Mouse (Mus musculus) intestine, postnatal 0 days (tissue): ENCODE results near the gene Rsph1. TPM values are rescaled to one million over a fixed set of nuclear protein-coding genes. Genes with fewer than 3 reads are reported as not detected.
A peak's percentile ranks its signal among the peaks of the same experiment; 100 is the strongest.
"Not testable (repeated sequence)": the region's sequence is repeated elsewhere in the genome, so short reads cannot be mapped to it uniquely, and the experiment has no call there.

ENCODE experiments used
- ATAC-seq: fragments of 200-750 bp; cut with Nextera tagmentation; 2 replicates; pipeline ENCODE4 v1.8.0; 2017; ENCODE audit warnings: mild to moderate bottlenecking, moderate TSS enrichment, moderate library complexity
- H3K27ac ChIP-seq: fragments of 300-500 bp; sonication (generic); 2 replicates; pipeline ENCODE4 v1.5.1; 2014; ENCODE audit warnings: mild to moderate bottlenecking, low read depth, low read length, moderate library complexity
- H3K27me3 ChIP-seq: fragments of 300-500 bp; sonication (generic); replicated peaks from 2 replicates; pipeline ENCODE4 v1.6.1; 2014; ENCODE audit warnings: low read length, mixed read lengths; ENCODE audit not compliant: control insufficient read depth, insufficient read depth
- H3K36me3 ChIP-seq: fragments of 300-500 bp; sonication (generic); 2 replicates; pipeline ENCODE4 v1.6.1; 2014; ENCODE audit warnings: mild to moderate bottlenecking, moderate library complexity; ENCODE audit not compliant: control insufficient read depth, insufficient read depth
- H3K4me1 ChIP-seq: fragments of 300-500 bp; sonication (generic); replicated peaks from 2 replicates; pipeline ENCODE4 v1.6.1; 2014; ENCODE audit warnings: antibody characterized with exemption, low read length, mixed read lengths; ENCODE audit not compliant: control insufficient read depth, insufficient read depth
- H3K4me2 ChIP-seq: fragments of 300-500 bp; sonication (generic); replicated peaks from 2 replicates; pipeline ENCODE4 v1.6.1; 2014; ENCODE audit warnings: low read depth, mild to moderate bottlenecking, moderate library complexity
- H3K4me3 ChIP-seq: fragments of 300-500 bp; sonication (generic); 2 replicates; pipeline ENCODE4 v1.5.1; 2014; ENCODE audit warnings: low read depth, low read length
- H3K9ac ChIP-seq: fragments of 300-500 bp; sonication (generic); 2 replicates; pipeline ENCODE4 v1.6.1; 2014; ENCODE audit warnings: mild to moderate bottlenecking, low read depth, low read length
- H3K9me3 ChIP-seq: fragments of 300-500 bp; sonication (generic); 2 replicates; pipeline ENCODE4 v1.6.1; 2016; ENCODE audit warnings: mixed run types; ENCODE audit not compliant: control insufficient read depth
- CTCF ChIP-seq: sonication (generic); IDR thresholded peaks from 2 replicates; pipeline ENCODE4 v1.5.1; 2016; ENCODE audit warnings: low read depth, mild to moderate bottlenecking, control low read depth, antibody characterized with exemption, moderate library complexity
- WGBS: fragments of 180-500 bp; shearing (Covaris S2); extraction: QIAGEN DNeasy Blood & Tissue Kit; methylation state at CpG from one replicate; pipeline ENCODE4 v1.1.7; 2014; 5-methylcytosine and 5-hydroxymethylcytosine counted together
- polyA plus RNA-seq: library from polyadenylated mRNA; unstranded; fragments of >200 nt; fragmentation: Nextera tagmentation; extraction: Ambion mirVana; gene quantifications from 2 replicates; pipeline ENCODE4 v1.2.1, GENCODE M21; 2015

Gene Rsph1
- polyA plus RNA-seq, 1 experiment from 2014 or later, result 0.66 TPM

- H3K4me3 ChIP-seq, result no peak overlapping the region
- H3K4me2 ChIP-seq, result no peak overlapping the region
- TF ChIP-seq CTCF, result no peak
- H3K36me3 ChIP-seq, result no peaks in the 10 kb centered on the region
- no peaks in the 10 kb centered on the region; the same call in 1 of the 2 replicates for H3K4me1 ChIP-seq
- ATAC-seq, result no peak
- 86% methylated on average over 8 of the region's 8 CpGs for WGBS
- H3K9me3 ChIP-seq, result no peaks in the 10 kb centered on the region
- no peak overlapping the region for H3K9ac ChIP-seq
- H3K27ac ChIP-seq, result no peak overlapping the region
- H3K27me3 ChIP-seq, result no peaks in the 10 kb centered on the region
Measured at GRCm38 (mm10) chr17:31273631-31274030, 3.6 kb downstream of the Rsph1 start.

GRCm38 (mm10) chr17:31272416-31273165 lies 4.6 kb downstream of the Rsph1 start:
- Histone ChIP-seq H3K36me3 (no peaks in the 10 kb centered on the region), H3K9me3 (no peaks in the 10 kb centered on the region), H3K4me2 (no peak overlapping the region), H3K4me3 (no peak overlapping the region), H3K4me1 (no peaks in the 10 kb centered on the region; the same call in 1 of the 2 replicates), H3K27ac (no peak overlapping the region), H3K27me3 (no peaks in the 10 kb centered on the region), H3K9ac (no peak overlapping the region)
- TF ChIP-seq CTCF, result no peak
- 87% methylated on average over 9 of the region's 9 CpGs for WGBS
- ATAC-seq, result no peak

GRCm38 (mm10) chr17:31271136-31271851 lies 5.9 kb downstream of the Rsph1 start:
- Histone ChIP-seq H3K4me2 (no peak overlapping the region), H3K36me3 (no peaks in the 10 kb centered on the region), H3K4me3 (no peak overlapping the region), H3K27me3 (no peaks in the 10 kb centered on the region), H3K4me1 (no peaks in the 10 kb centered on the region; the same call in 1 of the 2 replicates), H3K9ac (no peak overlapping the region), H3K9me3 (no peaks in the 10 kb centered on the region), H3K27ac (no peak overlapping the region)
- 50% methylated on average over 6 of the region's 7 CpGs for WGBS
- ATAC-seq, result no peak
- peak; percentile 20; the same call in 1 of the 2 replicates for TF ChIP-seq CTCF

DNA sequence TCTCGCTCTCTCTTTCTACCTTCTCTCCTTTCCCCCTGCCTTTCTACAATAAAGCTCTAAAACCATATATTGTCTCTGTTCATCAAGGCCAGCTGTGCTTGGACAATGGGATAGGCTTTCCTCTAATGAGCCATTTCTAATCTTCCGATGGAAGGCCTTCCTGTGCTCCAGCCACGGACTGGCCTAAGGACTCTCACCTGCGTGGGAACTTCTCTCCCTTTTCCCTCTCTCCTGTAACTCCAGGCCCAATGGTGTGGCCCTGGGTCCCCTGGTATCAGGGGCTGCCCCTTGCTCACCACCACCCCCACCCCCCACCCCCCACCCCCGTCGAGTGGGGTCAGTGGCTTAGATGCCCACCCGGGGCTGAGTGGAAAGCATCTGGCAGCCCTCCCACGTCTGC lies 6.4 kb downstream of the Rsph1 start:
- WGBS, result 81% methylated on average over 8 of the region's 8 CpGs
- not testable (repeated sequence) for ATAC-seq

GRCm38 (mm10) chr17:31270246-31270645 lies 6.9 kb downstream of the Rsph1 start:
- H3K4me3 ChIP-seq, result no peak overlapping the region
- H3K9ac ChIP-seq, result no peak overlapping the region
- H3K27me3 ChIP-seq, result no peaks in the 10 kb centered on the region
- H3K27ac ChIP-seq, result no peak overlapping the region
- no peak for TF ChIP-seq CTCF
- WGBS, result 68% methylated on average over 4 of the region's 4 CpGs
- no peaks in the 10 kb centered on the region for H3K4me1 ChIP-seq
- no peaks in the 10 kb centered on the region for H3K36me3 ChIP-seq
- H3K4me2 ChIP-seq, result no peak overlapping the region
- ATAC-seq, result no peak
- H3K9me3 ChIP-seq, result no peaks in the 10 kb centered on the region

More for the DNA sequence above, 6.4 kb downstream of the Rsph1 start:
- H3K9ac ChIP-seq, H3K27ac ChIP-seq, H3K9me3 ChIP-seq, H3K27me3 ChIP-seq, H3K4me3 ChIP-seq, H3K36me3 ChIP-seq, H3K4me1 ChIP-seq, H3K4me2 ChIP-seq: not testable (repeated sequence)

- no peaks in the 10 kb centered on the region for H3K4me1 ChIP-seq
- H3K27ac ChIP-seq, result no peak overlapping the region
- 96% methylated on average over 2 of the region's 2 CpGs for WGBS
- no peak overlapping the region for H3K9ac ChIP-seq
- no peak for TF ChIP-seq CTCF
- no peak overlapping the region for H3K4me2 ChIP-seq
- H3K27me3 ChIP-seq, result no peaks in the 10 kb centered on the region
- H3K36me3 ChIP-seq, result no peaks in the 10 kb centered on the region
- no peaks in the 10 kb centered on the region for H3K9me3 ChIP-seq
- H3K4me3 ChIP-seq, result no peak overlapping the region
- no peak for ATAC-seq
Measured at GRCm38 (mm10) chr17:31269761-31270160, 7.4 kb downstream of the Rsph1 start.
